Comparison of ENCODE assay signal across 15 mouse cellular contexts in genomic region chr1:138579822-138580492, GRCm38 (mm10). TPM values are rescaled to one million over a fixed set of nuclear protein-coding genes. Genes with fewer than 3 reads are reported as not detected.
A peak's percentile ranks its signal among the peaks of the same experiment; 100 is the strongest.
DNase-seq lines count a peak whose midpoint lies in the region; ATAC-seq and TF ChIP-seq lines count a peak whose summit lies in the region.
"Had no signal": no experiment of that assay in that cellular context is flagged by ENCODE, and none has a peak within 500 bp of the region (broad histone marks: within the 10 kb centered on the region; RNA-seq: fewer than 3 reads in every experiment).

No protein-coding gene starts in this region.

- H3K9me3 ChIP-seq in forebrain, embryonic 15.5 days, result no peaks in the 10 kb centered on the region
- no peaks in the 10 kb centered on the region for H3K9me3 ChIP-seq in forebrain, embryonic 16.5 days (ENCODE audit: control insufficient read depth, low read length)
- H3K9me3 ChIP-seq in intestine, embryonic 15.5 days, result no peaks in the 10 kb centered on the region
- no peaks in the 10 kb centered on the region for H3K9me3 ChIP-seq in intestine, postnatal 0 days (ENCODE audit: control insufficient read depth)
- H3K9me3 ChIP-seq in intestine, embryonic 16.5 days (ENCODE audit: control insufficient read depth, low read length), result no peaks in the 10 kb centered on the region
- H3K9me3 ChIP-seq: forebrain, embryonic 13.5 days; hindbrain, embryonic 13.5 days had no signal

- no peak for DNase-seq in ovary, postnatal 14 days (ENCODE audit: low spot score)
- DNase-seq: cerebellum, adult 9-11 months; gastrocnemius, postnatal 14 days; lung, embryonic 14.5 days; thymus, postnatal 14 days had no signal

- peak; percentile 43; the same call in 1 of the 2 replicates for ATAC-seq in forebrain, embryonic 15.5 days (replicated peaks)
- no peak for ATAC-seq in forebrain, embryonic 16.5 days
- peak; percentile 60; the same call in 1 of the 2 replicates for ATAC-seq in intestine, embryonic 15.5 days
- ATAC-seq in intestine, postnatal 0 days, result no peak
- peak; percentile 64; the same call in 1 of the 2 replicates for ATAC-seq in intestine, embryonic 16.5 days
- peak; percentile 99 for ATAC-seq in megakaryocyte-erythroid progenitor cell, adult 5-6 weeks (replicated peaks; ENCODE audit: low FRiP score, low TSS enrichment, poor library complexity, severe bottlenecking)
- ATAC-seq in CD4-positive, CD25-positive, alpha-beta regulatory T cell, adult 4 months, result no peak
- ATAC-seq: forebrain, embryonic 13.5 days had no signal

- H3K4me3 ChIP-seq in forebrain, embryonic 15.5 days, result no peak overlapping the region
- H3K4me3 ChIP-seq in forebrain, embryonic 16.5 days (replicated peaks; ENCODE audit: low read length), result no peak overlapping the region
- no peak overlapping the region for H3K4me3 ChIP-seq in intestine, embryonic 15.5 days (replicated peaks)
- H3K4me3 ChIP-seq in intestine, postnatal 0 days (ENCODE audit: low read depth, low read length), result no peak overlapping the region
- H3K4me3 ChIP-seq in intestine, embryonic 16.5 days (ENCODE audit: low read length), result no peak overlapping the region
- H3K4me3 ChIP-seq: forebrain, embryonic 13.5 days; hindbrain, embryonic 13.5 days; layer of hippocampus, adult 2 months had no signal

- H3K27me3 ChIP-seq in forebrain, embryonic 15.5 days, result no peaks in the 10 kb centered on the region
- H3K27me3 ChIP-seq in forebrain, embryonic 16.5 days (replicated peaks; ENCODE audit: control insufficient read depth, insufficient read depth, low read length), result no peaks in the 10 kb centered on the region
- H3K27me3 ChIP-seq in intestine, embryonic 15.5 days (replicated peaks), result peaks cover 5% of the 10 kb centered on the region; the same call in 1 of the 2 replicates
- peaks cover 71% of the 10 kb centered on the region for H3K27me3 ChIP-seq in intestine, postnatal 0 days (replicated peaks; ENCODE audit: control insufficient read depth, insufficient read depth, low read length)
- peaks cover 17% of the 10 kb centered on the region for H3K27me3 ChIP-seq in intestine, embryonic 16.5 days (replicated peaks; ENCODE audit: control insufficient read depth, insufficient read depth, low read length)
- H3K27me3 ChIP-seq: forebrain, embryonic 13.5 days; hindbrain, embryonic 13.5 days had no signal

- no peaks in the 10 kb centered on the region for H3K4me1 ChIP-seq in forebrain, embryonic 15.5 days
- H3K4me1 ChIP-seq in forebrain, embryonic 16.5 days (replicated peaks; ENCODE audit: control insufficient read depth, insufficient read depth, low read length), result no peaks in the 10 kb centered on the region
- H3K4me1 ChIP-seq in intestine, embryonic 15.5 days (replicated peaks), result no peaks in the 10 kb centered on the region
- H3K4me1 ChIP-seq in intestine, postnatal 0 days (replicated peaks; ENCODE audit: control insufficient read depth, insufficient read depth, low read length), result no peaks in the 10 kb centered on the region
- H3K4me1 ChIP-seq in intestine, embryonic 16.5 days (ENCODE audit: control insufficient read depth, insufficient read depth, low read length), result no peaks in the 10 kb centered on the region
- H3K4me1 ChIP-seq: forebrain, embryonic 13.5 days had no signal

- no peak overlapping the region for H3K9ac ChIP-seq in forebrain, embryonic 15.5 days (replicated peaks)
- H3K9ac ChIP-seq in forebrain, embryonic 16.5 days (replicated peaks; ENCODE audit: low read depth, low read length), result no peak overlapping the region
- H3K9ac ChIP-seq in intestine, embryonic 15.5 days, result no peak overlapping the region
- no peak overlapping the region for H3K9ac ChIP-seq in intestine, postnatal 0 days (ENCODE audit: low read depth, low read length)
- no peak overlapping the region for H3K9ac ChIP-seq in intestine, embryonic 16.5 days (ENCODE audit: low read depth, low read length)
- H3K9ac ChIP-seq: forebrain, embryonic 13.5 days; hindbrain, embryonic 13.5 days; lung, embryonic 14.5 days had no signal

- no peak for TF ChIP-seq CTCF in intestine, postnatal 0 days (IDR thresholded peaks at IDR 0.05; ENCODE audit: low read depth)

- H3K36me3 ChIP-seq in forebrain, embryonic 15.5 days, result no peaks in the 10 kb centered on the region
- no peaks in the 10 kb centered on the region for H3K36me3 ChIP-seq in forebrain, embryonic 16.5 days (ENCODE audit: control insufficient read depth, insufficient read depth)
- H3K36me3 ChIP-seq in intestine, embryonic 15.5 days, result no peaks in the 10 kb centered on the region
- no peaks in the 10 kb centered on the region for H3K36me3 ChIP-seq in intestine, postnatal 0 days (ENCODE audit: control insufficient read depth, insufficient read depth)
- no peaks in the 10 kb centered on the region for H3K36me3 ChIP-seq in intestine, embryonic 16.5 days (ENCODE audit: control insufficient read depth, insufficient read depth, low read length)
- H3K36me3 ChIP-seq: hindbrain, embryonic 13.5 days had no signal

- no peak overlapping the region for H3K27ac ChIP-seq in forebrain, embryonic 15.5 days (replicated peaks)
- H3K27ac ChIP-seq in forebrain, embryonic 16.5 days (ENCODE audit: low read length), result no peak overlapping the region
- no peak overlapping the region for H3K27ac ChIP-seq in intestine, embryonic 15.5 days
- H3K27ac ChIP-seq in intestine, postnatal 0 days (ENCODE audit: low read depth, low read length), result no peak overlapping the region
- no peak overlapping the region for H3K27ac ChIP-seq in intestine, embryonic 16.5 days (ENCODE audit: low read length)
- H3K27ac ChIP-seq: forebrain, embryonic 13.5 days; hindbrain, embryonic 13.5 days; layer of hippocampus, adult 2 months had no signal

- no peak overlapping the region for H3K4me2 ChIP-seq in forebrain, embryonic 15.5 days (replicated peaks)
- H3K4me2 ChIP-seq in forebrain, embryonic 16.5 days (ENCODE audit: low read length), result no peak overlapping the region
- H3K4me2 ChIP-seq in intestine, embryonic 15.5 days (replicated peaks), result no peak overlapping the region
- H3K4me2 ChIP-seq in intestine, postnatal 0 days (replicated peaks; ENCODE audit: low read depth), result no peak overlapping the region
- H3K4me2 ChIP-seq in intestine, embryonic 16.5 days (ENCODE audit: low read depth, low read length), result no peak overlapping the region
- H3K4me2 ChIP-seq: forebrain, embryonic 13.5 days; hindbrain, embryonic 13.5 days; lung, embryonic 14.5 days had no signal

- 77% methylated on average over 11 of the region's 11 CpGs for WGBS in forebrain, embryonic 15.5 days
- WGBS in forebrain, embryonic 16.5 days, result 73% methylated on average over 11 of the region's 11 CpGs
- 73% methylated on average over 11 of the region's 11 CpGs for WGBS in intestine, embryonic 15.5 days
- 70% methylated on average over 11 of the region's 11 CpGs for WGBS in intestine, postnatal 0 days
- 75% methylated on average over 11 of the region's 11 CpGs for WGBS in intestine, embryonic 16.5 days

RNA-seq across cellular contexts. Expression of gene Nek7, which starts 40.0 kb away (rescaled TPM):
- polyA plus RNA-seq in forebrain, embryonic 15.5 days (2015; fragmentation: Nextera tagmentation; extraction: Ambion mirVana), result 12.1 and 12.4 TPM in 2 replicates
- 9.5 and 11.6 TPM in 2 replicates for polyA plus RNA-seq in forebrain, embryonic 16.5 days (2015; fragmentation: Nextera tagmentation; extraction: Ambion mirVana)
- polyA plus RNA-seq in intestine, embryonic 15.5 days (2015; fragmentation: Nextera tagmentation; extraction: Ambion mirVana), result 23.3 and 24.5 TPM in 2 replicates
- polyA plus RNA-seq in intestine, postnatal 0 days (2015; fragmentation: Nextera tagmentation; extraction: Ambion mirVana), result 16.6 and 16.7 TPM in 2 replicates
- 18.3 and 19.2 TPM in 2 replicates for polyA plus RNA-seq in intestine, embryonic 16.5 days (2015; fragmentation: Nextera tagmentation; extraction: Ambion mirVana)
- 12.7 and 16.4 TPM in 2 replicates for total RNA-seq in megakaryocyte-erythroid progenitor cell, adult 5-6 weeks (2014; fragmentation: Nextera tagmentation)
- total RNA-seq in megakaryocyte-erythroid progenitor cell, adult 5-6 weeks (2017), result 20.2 and 25.7 TPM in 2 replicates
- 10 to 100 TPM; 58.1 to 74.3 TPM for polyA plus RNA-seq in CD4-positive, CD25-positive, alpha-beta regulatory T cell, adult 4 months (2017; shearing (Covaris generic))

Comparison
In these comparisons a context has a peak if more than half of its experiments do, and no peak if none do; other contexts are left out.
1. ATAC-seq: peak in forebrain, embryonic 15.5 days (single experiment), intestine, embryonic 15.5 days (single experiment), intestine, embryonic 16.5 days (single experiment) and megakaryocyte-erythroid progenitor cell, adult 5-6 weeks (single experiment); none in forebrain, embryonic 16.5 days (single experiment), intestine, postnatal 0 days (single experiment) and CD4-positive, CD25-positive, alpha-beta regulatory T cell, adult 4 months (single experiment).